Mouse (Mus musculus): ENCODE results near the gene 4930503E14Rik.
"Not testable (repeated sequence)": the region's sequence is repeated elsewhere in the genome, so short reads cannot be mapped to it uniquely, and the experiment has no call there.

DNA sequence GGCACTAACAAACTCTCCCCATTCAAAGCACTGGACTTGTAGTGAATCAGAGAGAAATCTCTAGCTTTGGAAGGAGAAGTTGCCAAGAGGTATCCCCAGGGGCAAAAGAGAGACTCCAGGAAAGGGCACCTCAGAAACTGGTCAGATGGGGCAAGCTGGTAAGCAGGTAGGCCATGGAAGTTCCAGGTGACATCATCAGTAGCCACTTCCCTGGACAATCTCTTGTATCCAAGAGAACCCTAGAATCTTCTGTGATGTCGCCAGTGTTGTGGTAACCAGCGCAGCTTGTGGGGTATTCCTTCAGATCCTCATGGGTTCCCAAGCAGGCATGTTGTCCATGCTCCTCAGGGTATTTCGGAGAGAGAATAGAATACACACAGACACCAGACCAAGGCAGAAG is 15.7 kb downstream of the 4930503E14Rik start, which contains the start of gene Gm8212:
- not testable (repeated sequence) for TF ChIP-seq CTCF, EP300 (IDR thresholded peaks at IDR 0.05; ENCODE audit: low read depth)

All from liver, postnatal 0 days (tissue).